Mouse (Mus musculus): ENCODE data around the gene Trp53rkb.

- no peak for TF ChIP-seq POLR2A (IDR thresholded peaks at IDR 0.05; ENCODE audit: low read depth, low read length)
- no peak for TF ChIP-seq CTCF (conservative IDR thresholded peaks at IDR 0.05; ENCODE audit: insufficient read depth, insufficient read length, low read depth, low read length)
Measured at GRCm38 (mm10) chr2:166810821-166811220, 18.5 kb downstream of the Trp53rkb start.
